Mouse (Mus musculus) common myeloid progenitor, adult 5-6 weeks (primary cell): Measurements from ENCODE around the gene Ddx24. TPM values are rescaled to one million over a fixed set of nuclear protein-coding genes. Genes with fewer than 3 reads are reported as not detected.
A peak's percentile ranks its signal among the peaks of the same experiment; 100 is the strongest.
"Not testable (repeated sequence)": the region's sequence is repeated elsewhere in the genome, so short reads cannot be mapped to it uniquely, and the experiment has no call there.

Experiments
- ATAC-seq: replicated peaks from 2 replicates; pipeline ENCODE4 v1.8.0; 2016; ENCODE audit warnings: low read depth, mild to moderate bottlenecking, moderate TSS enrichment, inconsistent platforms; ENCODE audit not compliant: poor library complexity, severe bottlenecking
- total RNA-seq: library from RNA; stranded (forward); fragments of 200-1000, 187-1606 nt; gene quantifications from 2 replicates; pipeline ENCODE4 v1.2.3, GENCODE M21; 2017

Ddx24 gene
- 124 and 139 TPM in 2 replicates for total RNA-seq

- peak; percentile 99 for ATAC-seq
Measured at GRCm38 (mm10) chr12:103425729-103426470, at the start of gene Ddx24. Gene Ddx24 (minus strand): TSS chr12:103425830.

DNA sequence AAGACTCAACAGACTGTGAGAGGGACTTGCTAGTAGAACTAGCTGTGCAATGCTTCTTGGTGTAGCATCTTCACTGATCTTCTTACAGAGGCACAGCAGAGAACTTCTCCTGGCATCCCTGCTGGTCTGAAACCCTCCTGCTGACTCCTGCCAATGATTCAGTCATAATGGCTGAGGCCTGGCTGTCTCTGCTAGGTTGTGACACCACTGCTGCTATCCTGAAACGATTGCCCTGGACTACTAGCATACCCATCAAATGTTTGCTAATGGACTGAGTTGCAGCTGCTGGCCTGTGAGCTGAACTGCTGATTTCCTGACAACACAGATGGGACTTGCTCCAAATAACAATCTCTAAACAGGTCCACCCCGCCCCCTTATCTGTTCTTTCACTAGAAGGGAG, 48.9 kb upstream of the Ddx24 start:
- no peak for ATAC-seq

DNA sequence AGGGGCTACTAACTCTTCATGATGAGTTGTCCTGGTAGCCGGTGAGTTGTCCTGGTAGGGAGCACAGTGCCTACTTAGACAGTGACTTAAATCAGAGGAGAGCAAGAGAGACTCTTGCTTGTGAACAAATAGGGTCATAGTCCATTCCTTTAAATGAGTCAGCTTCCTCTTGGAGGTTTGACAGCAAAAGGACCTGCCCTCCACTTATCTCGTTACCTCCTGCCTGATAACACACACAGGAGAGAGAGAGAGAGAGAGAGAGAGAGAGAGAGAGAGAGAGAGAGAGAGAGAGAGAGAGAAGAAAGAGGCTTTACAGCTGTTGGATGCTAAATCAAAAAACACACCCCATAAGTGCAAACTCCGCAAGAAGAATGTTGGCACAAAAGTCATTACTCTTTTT, 31.5 kb upstream of the Ddx24 start, which contains the start of gene Ifi27l2b:
Gene Ifi27l2b (minus strand): TSS at position 84 of the 400 bp plus-strand sequence.
- ATAC-seq = no peak

- ATAC-seq = not testable (repeated sequence)
Measured at GRCm38 (mm10) chr12:103456727-103457126, 31.1 kb upstream of the Ddx24 start.

GRCm38 (mm10) chr12:103453361-103453760, 27.7 kb upstream of the Ddx24 start:
- no peak for ATAC-seq

GRCm38 (mm10) chr12:103445060-103445459, 19.4 kb upstream of the Ddx24 start:
- no peak for ATAC-seq

- ATAC-seq = not testable (repeated sequence)
Measured at GRCm38 (mm10) chr12:103444261-103444660, 18.6 kb upstream of the Ddx24 start.

DNA sequence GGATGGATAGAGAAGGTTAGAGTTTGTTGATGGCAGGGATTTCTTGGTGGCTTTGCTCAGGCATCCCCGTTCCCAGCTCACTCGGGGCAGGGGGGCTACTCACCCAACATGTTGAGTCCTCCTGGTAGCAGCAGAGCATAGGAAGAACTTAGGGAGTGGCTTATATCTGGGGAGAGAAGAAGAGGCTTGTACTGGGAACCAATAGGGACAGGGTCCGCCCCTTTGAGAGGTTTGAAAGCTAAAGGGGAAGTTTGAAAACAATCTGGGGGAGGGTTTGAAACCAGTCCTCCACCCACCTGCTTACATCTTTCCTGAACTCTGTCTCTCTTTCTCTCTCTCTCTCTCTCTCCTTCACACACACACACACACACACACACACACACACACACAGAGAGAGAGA, 17.9 kb upstream of the Ddx24 start, which contains the start of gene Ifi27l2a:
Gene Ifi27l2a (minus strand): TSS at position 157 of the 400 bp plus-strand sequence.
- peak; percentile 91 for ATAC-seq

DNA sequence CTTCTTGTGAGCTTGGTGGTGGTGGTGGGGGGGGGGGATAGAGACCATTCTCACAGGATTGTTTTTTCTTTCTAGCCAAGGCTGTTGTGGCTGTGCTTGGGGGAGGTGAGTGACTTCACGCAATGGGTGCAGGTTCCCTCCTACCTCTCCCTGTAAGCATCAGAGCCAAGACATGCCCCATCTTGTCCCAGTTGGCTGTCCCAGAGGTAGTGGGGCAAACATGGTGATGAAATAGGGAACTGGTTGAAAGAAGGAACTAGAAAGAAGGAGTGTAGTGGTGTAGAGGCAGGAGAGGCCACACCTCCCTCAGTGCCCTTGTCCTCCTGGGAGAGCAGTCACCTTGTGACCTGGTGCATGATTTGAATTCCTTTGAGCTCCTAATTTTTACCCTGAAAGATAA, 12.0 kb upstream of the Ddx24 start:
- 0 out of 2 replicates have a peak, but pooled peaks have one; percentile 23 for ATAC-seq

- ATAC-seq = no peak
Measured at GRCm38 (mm10) chr12:103434861-103435260, 9.2 kb upstream of the Ddx24 start.

GRCm38 (mm10) chr12:103433986-103434731, 8.5 kb upstream of the Ddx24 start, which contains the start of gene Ifi27:
Gene Ifi27 (plus strand): TSS chr12:103434211.
- ATAC-seq = peak; percentile 99

GRCm38 (mm10) chr12:103433430-103433829, 7.8 kb upstream of the Ddx24 start:
- ATAC-seq = no peak

DNA sequence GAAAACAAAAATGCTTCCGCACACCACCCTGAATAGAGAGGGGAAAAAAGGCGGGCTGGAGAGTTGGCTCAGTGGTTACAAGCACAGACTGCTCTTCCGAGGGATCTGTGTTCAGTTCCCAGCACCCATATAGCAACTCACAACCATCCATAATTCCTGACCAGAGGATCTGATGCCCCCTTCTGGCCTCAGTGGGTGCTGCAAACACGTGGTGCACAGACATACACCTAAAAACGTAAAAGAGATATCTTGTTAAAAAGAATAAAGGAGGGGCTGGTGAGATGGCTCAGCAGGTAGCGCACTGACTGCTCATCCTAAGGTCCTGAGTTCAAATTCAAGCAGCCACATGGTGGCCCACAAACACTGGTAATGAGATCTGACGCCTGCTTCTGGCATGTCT, 1.1 kb upstream of the Ddx24 start:
- no peak for ATAC-seq

DNA sequence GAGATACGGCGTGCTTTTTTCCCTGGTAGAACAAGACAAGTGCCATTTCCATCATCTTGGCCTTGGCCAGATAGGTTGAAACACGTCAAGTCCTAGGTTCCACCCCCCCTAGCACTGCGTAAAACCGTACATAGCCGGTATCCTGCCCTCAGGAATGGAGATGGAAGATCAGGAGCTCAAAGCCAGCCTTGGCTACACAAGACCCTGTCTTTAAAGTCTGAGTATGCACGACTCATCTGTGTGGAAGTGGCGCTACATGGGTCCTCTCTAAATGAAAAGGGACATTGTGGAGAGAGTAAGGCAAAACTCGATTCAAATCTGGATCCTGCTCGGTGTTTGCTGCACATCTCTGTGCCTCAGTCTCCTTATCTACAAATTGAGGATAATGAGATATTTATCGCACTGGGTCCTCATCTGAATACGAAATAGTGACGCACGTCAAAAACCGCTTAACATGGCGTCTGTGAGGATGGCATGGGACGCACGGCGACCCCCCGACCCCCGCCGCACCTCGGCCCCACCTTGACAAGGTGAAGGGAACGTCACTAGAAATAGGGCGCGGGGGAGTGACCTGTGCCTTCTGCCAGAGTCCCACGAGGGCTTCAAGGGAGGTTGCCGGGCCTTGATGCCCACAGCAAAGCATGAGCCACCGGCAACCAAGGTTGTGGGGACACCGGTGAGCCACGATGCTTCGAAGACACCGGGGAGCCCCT, 458 bp downstream of the Ddx24 start:
- no peak for ATAC-seq

DNA sequence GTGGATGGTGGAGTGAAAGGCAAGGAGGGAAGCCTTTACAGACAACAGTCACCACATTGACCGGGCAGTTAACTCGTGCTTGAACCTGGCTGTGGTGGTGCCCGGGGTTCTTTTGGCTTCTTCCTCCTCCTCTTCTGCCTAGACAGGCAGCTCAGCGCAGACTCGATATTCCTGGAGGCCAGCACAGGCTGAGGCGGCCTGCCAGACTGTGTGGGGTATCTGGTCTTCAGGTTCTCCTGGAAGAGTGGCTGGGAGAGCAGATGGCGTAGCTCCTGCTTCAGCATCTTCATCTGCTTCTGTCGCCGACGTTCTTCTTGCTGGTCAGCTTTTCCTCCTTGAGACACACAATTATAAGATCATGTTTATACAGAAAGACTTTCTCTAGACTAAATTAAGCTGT, 17.5 kb downstream of the Ddx24 start:
- ATAC-seq = no peak

DNA sequence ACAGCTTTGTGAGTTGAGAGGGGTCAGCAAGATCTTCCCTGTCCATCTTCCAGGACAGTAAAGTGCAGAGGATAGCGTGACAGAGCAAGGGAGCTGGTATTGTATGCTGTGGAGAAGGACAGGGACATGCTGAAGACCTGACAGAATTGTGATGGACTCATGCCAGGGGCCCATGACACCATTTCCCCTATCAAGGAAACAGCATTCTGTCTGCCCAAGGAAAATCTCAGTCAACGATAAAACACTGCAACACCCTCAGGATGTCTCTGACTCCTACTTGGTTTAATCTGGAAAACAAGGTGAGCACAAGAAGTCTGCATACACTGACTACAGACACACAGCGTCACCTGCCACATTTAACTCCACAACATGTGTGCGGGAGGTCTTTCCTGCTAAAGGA, 17.9 kb downstream of the Ddx24 start, which contains the start of gene 9330161L09Rik:
Gene 9330161L09Rik (minus strand): TSS at position 101 of the 400 bp plus-strand sequence.
- ATAC-seq = no peak

DNA sequence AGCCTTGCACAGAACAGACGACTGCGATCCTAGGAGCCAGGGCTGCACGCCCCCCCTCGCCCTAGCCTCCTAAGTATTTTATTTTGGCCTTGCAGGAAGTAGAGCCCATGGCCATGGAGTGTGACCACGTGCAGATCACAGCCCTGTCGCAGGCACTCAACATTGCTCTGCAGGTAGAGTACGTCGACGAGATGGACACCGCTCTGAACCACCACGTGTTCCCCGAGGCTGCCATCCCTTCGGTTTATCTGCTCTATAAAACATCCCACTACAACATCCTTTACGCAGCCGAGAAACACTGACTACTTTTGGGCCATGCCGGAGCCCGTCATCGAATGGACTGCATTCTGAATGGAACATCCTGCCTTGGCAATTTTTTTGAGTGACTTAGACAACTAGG, 21.5 kb downstream of the Ddx24 start:
- ATAC-seq = no peak

DNA sequence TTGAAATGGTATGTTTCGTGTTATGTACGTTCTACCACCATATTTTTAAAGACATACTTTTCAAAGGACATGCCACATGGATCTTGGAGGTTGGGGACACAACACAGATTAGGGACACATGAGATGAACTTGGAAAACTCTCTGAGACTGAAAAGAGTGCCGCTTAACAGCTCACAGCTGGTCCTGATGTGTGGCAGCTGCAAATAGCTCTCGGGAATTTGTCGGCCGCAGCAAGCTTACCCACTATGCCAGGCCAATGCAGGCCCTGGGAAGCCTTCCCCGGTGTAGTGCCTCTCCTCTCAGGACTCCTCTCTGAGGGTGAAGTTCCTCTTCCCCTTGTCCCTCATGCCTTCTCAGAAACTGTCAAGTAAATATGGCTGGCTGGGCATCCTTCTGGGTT, 28.9 kb downstream of the Ddx24 start:
- no peak for ATAC-seq

DNA sequence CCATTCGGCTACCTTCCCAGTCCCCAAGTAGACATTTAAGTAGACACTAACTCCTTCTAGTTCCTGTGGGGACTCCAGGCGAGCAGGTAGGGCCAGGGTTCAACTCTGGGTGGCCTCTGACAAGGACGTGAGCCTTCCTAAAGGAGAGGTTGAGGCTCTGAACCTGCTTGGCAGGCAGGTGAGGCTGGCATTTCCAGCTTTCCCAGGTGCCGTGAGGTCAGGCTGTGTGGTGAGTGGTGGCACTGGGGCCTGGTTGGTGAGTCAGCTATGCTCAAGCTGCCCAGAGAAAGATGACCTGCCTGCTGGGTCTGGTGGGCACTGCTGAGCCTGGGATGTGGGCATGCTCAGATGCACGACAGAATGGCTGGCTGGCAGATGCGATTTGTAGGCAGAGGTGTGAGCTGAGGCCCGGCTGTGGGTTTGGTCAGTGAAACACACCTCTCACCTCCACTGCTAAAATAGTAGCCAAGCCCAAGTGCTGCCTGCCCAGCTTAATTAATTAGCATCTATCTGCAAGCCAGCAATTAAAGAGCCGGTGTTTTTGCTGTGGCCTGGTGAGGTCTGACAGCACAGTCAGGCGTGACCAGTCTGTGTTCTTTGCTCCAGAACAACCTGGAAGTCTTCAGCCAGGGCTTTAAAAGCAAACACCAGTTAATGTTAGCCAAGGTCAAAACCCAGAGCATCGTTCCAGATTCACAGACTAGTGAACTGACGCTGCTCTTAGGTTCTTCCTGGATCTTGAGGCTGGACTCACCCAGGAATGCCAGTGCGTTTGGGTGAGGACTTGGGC, 29.9 kb downstream of the Ddx24 start:
- ATAC-seq = no peak

- ATAC-seq = peak; percentile 76
Measured at GRCm38 (mm10) chr12:103393528-103393927, 32.1 kb downstream of the Ddx24 start.
